Mouse (Mus musculus) ES-E14 (cell line): ENCODE measurements around the gene Zfp467. TPM values are rescaled to one million over a fixed set of nuclear protein-coding genes. Genes with fewer than 3 reads are reported as not detected.

ENCODE experiments used
- DNase-seq: peaks from one replicate; pipeline ENCODE4 v3.0.0-alpha.2; 2013; ENCODE audit warnings: low read depth, low spot score
- H3K27ac ChIP-seq: 2 replicates; pipeline ENCODE4 v1.5.1; 2012; ENCODE audit warnings: low read depth, mild to moderate bottlenecking, low read length, moderate library complexity, mixed read lengths; ENCODE audit not compliant: poor library complexity, insufficient read depth, severe bottlenecking
- H3K36me3 ChIP-seq: 2 replicates; pipeline ENCODE4 v1.6.1; 2012; ENCODE audit warnings: mild to moderate bottlenecking, low read length, moderate library complexity, mixed read lengths; ENCODE audit not compliant: control insufficient read depth, poor library complexity, insufficient read depth, severe bottlenecking
- H3K4me1 ChIP-seq, 2 experiments: fragments of 150-350 bp in 1 of 2; sonication (generic) in 1 of 2; 2 replicates each; pipeline ENCODE4 v1.6.1; 2012; ENCODE audit warnings: low read length in 2 of 2, mild to moderate bottlenecking in 1 of 2, mixed read lengths in 1 of 2; ENCODE audit not compliant: control insufficient read depth in 2 of 2, insufficient read depth in 2 of 2, poor library complexity in 1 of 2
- H3K4me3 ChIP-seq, 2 experiments: fragments of 150-350 bp in 1 of 2; sonication (generic) in 1 of 2; 2 replicates each; pipeline ENCODE4 v1.5.1; 2012; ENCODE audit warnings: low read length in 2 of 2, low read depth in 1 of 2, mild to moderate bottlenecking in 1 of 2, mixed read lengths in 1 of 2; ENCODE audit not compliant: insufficient read depth in 1 of 2, poor library complexity in 1 of 2, severe bottlenecking in 1 of 2
- H3K9ac ChIP-seq: 2 replicates; pipeline ENCODE4 v1.6.1; 2012; ENCODE audit warnings: low read depth, mild to moderate bottlenecking, low read length, mixed read lengths; ENCODE audit not compliant: poor library complexity, insufficient read depth, severe bottlenecking
- H3K9me3 ChIP-seq: fragments of 150-350 bp; sonication (generic); 2 replicates; pipeline ENCODE4 v1.6.1; 2012; ENCODE audit warnings: low read depth, mild to moderate bottlenecking, low read length; ENCODE audit not compliant: control insufficient read depth, insufficient read depth
- CHD2 ChIP-seq: IDR thresholded peaks from 2 replicates; pipeline ENCODE4 v1.6.1; 2014; ENCODE audit warnings: mild to moderate bottlenecking, low read depth, low read length, inconsistent platforms
- HCFC1 ChIP-seq: IDR thresholded peaks from 2 replicates; pipeline ENCODE4 v1.6.1; 2012; ENCODE audit warnings: low read length, inconsistent platforms, borderline replicate concordance; ENCODE audit not compliant: insufficient read depth
- MAFK ChIP-seq: IDR thresholded peaks from 2 replicates; pipeline ENCODE4 v1.6.1; 2014; ENCODE audit warnings: mild to moderate bottlenecking, low read depth, low read length, inconsistent platforms; ENCODE audit not compliant: insufficient read depth
- ZC3H11A ChIP-seq: IDR thresholded peaks from 2 replicates; pipeline ENCODE4 v1.6.1; 2012; ENCODE audit warnings: low read depth, mild to moderate bottlenecking, inconsistent platforms, low read length, borderline replicate concordance
- ZNF384 ChIP-seq: IDR thresholded peaks from 2 replicates; pipeline ENCODE4 v1.6.1; 2012; ENCODE audit warnings: low read depth, low read length, inconsistent platforms
- in situ Hi-C, 2 experiments: fragments of 600-800 bp; cut with MboI; formaldehyde crosslinking; loops; one replicate each; pipeline ENCODE4 v1.15.1; 2025; ENCODE audit warnings: low sequenced_read_pairs in 2 of 2, inconsistent platforms in 1 of 2; ENCODE audit not compliant: unreplicated experiment in 2 of 2
- total RNA-seq: library from RNA; depleted of rRNA; stranded (reverse); fragments of 300-350 nt; gene quantifications from 2 replicates; pipeline ENCODE4 v1.2.3, GENCODE M21; 2012

Zfp467 gene
- total RNA-seq, 1 experiment = 1.3 TPM

- H3K27ac ChIP-seq = no peak overlapping the region
- TF ChIP-seq ZNF384 (no peak), CHD2 (no peak), MAFK (no peak), ZC3H11A (no peak), HCFC1 (no peak)
- H3K36me3 ChIP-seq = no peaks in the 10 kb centered on the region
- no peaks in the 10 kb centered on the region for H3K9me3 ChIP-seq
- no peak for DNase-seq
- H3K9ac ChIP-seq = peak overlapping the region; percentile 27; the same call in 1 of the 2 replicates
- in situ Hi-C loops = no loop called here
- peak overlapping the region; percentile 33 to 41; a peak in 2 of 4 replicates for H3K4me3 ChIP-seq
- H3K4me1 ChIP-seq = peaks cover 0 to 21% of the 10 kb centered on the region in 2 experiments; a peak in 2 of 4 replicates
Observed at GRCm38 (mm10) chr6:48487747-48488725, 42.4 kb upstream of the Zfp467 start.

- Histone ChIP-seq H3K36me3 (no peaks in the 10 kb centered on the region), H3K4me1 (peaks cover 0 to 6% of the 10 kb centered on the region in 2 experiments; a peak in 1 of 4 replicates), H3K9ac (no peak overlapping the region), H3K9me3 (no peaks in the 10 kb centered on the region), H3K4me3 (no peak overlapping the region), H3K27ac (no peak overlapping the region)
- no peak for DNase-seq
- TF ChIP-seq ZC3H11A = no peak
- no peak for TF ChIP-seq HCFC1
- TF ChIP-seq MAFK = no peak
- TF ChIP-seq ZNF384 = no peak
- no peak for TF ChIP-seq CHD2
- in situ Hi-C loops = no loop called here
Observed at GRCm38 (mm10) chr6:48482501-48482900, 36.9 kb upstream of the Zfp467 start.

DNA sequence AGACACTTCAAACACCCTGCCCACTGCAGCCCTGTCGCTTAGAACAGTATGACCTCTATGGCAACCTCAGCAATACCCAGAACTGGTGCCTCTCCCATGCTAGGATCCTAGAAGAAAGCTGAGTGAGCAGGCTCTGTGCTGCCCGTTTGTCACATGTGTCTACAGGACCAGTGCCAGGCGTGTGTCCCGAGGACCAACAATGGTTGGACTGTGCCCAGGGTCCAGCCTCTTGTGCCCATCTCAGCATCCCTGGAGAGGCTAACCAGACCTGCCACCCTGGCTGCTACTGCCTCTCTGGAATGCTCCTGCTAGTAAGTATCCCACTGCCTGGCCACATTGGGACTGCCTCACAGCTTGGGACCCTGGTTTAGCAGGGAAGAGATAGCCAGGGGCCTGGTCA, 32.8 kb upstream of the Zfp467 start:
- no peak for DNase-seq
- no peak for TF ChIP-seq ZNF384
- TF ChIP-seq CHD2 = no peak
- TF ChIP-seq HCFC1 = no peak
- TF ChIP-seq ZC3H11A = no peak
- TF ChIP-seq MAFK = no peak
- no peaks in the 10 kb centered on the region for H3K4me1 ChIP-seq
- H3K9ac ChIP-seq = no peak overlapping the region
- no peaks in the 10 kb centered on the region for H3K9me3 ChIP-seq
- no peak overlapping the region for H3K4me3 ChIP-seq
- H3K27ac ChIP-seq = no peak overlapping the region
- no peaks in the 10 kb centered on the region for H3K36me3 ChIP-seq
- in situ Hi-C loops = no loop called here

- TF ChIP-seq MAFK (no peak), ZNF384 (no peak), ZC3H11A (no peak), HCFC1 (no peak), CHD2 (no peak)
- Histone ChIP-seq H3K36me3 (no peaks in the 10 kb centered on the region), H3K9ac (no peak overlapping the region), H3K27ac (no peak overlapping the region), H3K4me1 (no peaks in the 10 kb centered on the region), H3K9me3 (no peaks in the 10 kb centered on the region), H3K4me3 (no peak overlapping the region)
- no peak for DNase-seq
- in situ Hi-C loops = no loop called here
Observed at GRCm38 (mm10) chr6:48470739-48471138, 25.1 kb upstream of the Zfp467 start.
